Comparison of ENCODE assay signal across 8 mouse cellular contexts in the genomic region with DNA sequence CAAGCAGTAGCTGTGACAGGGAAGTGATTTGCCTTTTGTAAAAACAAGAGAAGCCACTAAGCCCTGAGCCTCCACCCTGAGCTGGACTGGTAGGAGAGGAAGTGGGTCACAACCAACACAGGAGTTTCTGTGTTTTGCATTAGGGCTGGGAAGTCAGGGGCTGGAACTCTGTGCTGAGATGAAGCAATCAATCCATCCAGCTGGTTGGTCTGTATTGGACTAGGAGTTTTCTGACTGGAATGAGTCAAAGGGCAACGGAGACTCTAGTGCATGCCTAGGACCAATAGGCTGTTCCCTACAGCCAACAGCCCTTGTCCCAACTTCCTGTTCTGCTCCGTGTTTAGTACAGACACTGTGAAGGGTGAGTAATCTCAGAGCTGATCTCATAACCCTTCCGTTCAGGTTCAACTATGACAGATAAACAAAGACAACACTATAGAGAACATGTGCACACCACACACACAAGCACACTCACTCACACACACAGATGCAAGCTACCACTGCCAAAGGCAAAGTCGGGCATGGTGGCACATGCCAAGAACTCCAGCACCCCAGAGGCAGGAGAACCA. TPM values are rescaled to one million over a fixed set of nuclear protein-coding genes. Genes with fewer than 3 reads are reported as not detected.
DNase-seq lines count a peak whose midpoint lies in the region; ATAC-seq and TF ChIP-seq lines count a peak whose summit lies in the region.

No protein-coding gene starts in this region.

- peak; percentile 58 for DNase-seq in thymus, adult 2 months
- DNase-seq in thymus, postnatal 10 days (ENCODE audit: low spot score in 2 of 2) = no peak
- no peak for DNase-seq in heart, embryonic 10.5 days (ENCODE audit: low spot score)
- no peak for DNase-seq in testis, postnatal 10 days (ENCODE audit: low spot score)
- no peak for DNase-seq in right cerebral cortex, postnatal 36 days (ENCODE audit: low spot score in 2 of 2)
- no peak for DNase-seq in embryo, embryonic 10.5 days (ENCODE audit: low spot score)

- H3K4me1 ChIP-seq in thymus, adult 2 months (replicated peaks; ENCODE audit: control insufficient read depth, insufficient read depth, low read length) = peaks cover 60% of the 10 kb centered on the region
- peaks cover 80% of the 10 kb centered on the region for H3K4me1 ChIP-seq in heart, embryonic 10.5 days
- peaks cover 78% of the 10 kb centered on the region for H3K4me1 ChIP-seq in liver, embryonic 16.5 days (ENCODE audit: control insufficient read depth, low read depth, low read length)
- H3K4me1 ChIP-seq in neural tube, embryonic 15.5 days = peaks cover 57% of the 10 kb centered on the region

- H3K27ac ChIP-seq in thymus, adult 2 months (ENCODE audit: control insufficient read depth, insufficient read depth, low read length) = peak overlapping the region; percentile 84
- H3K27ac ChIP-seq in heart, embryonic 10.5 days = peak overlapping the region; percentile 93; the same call in 1 of the 2 replicates
- H3K27ac ChIP-seq in liver, embryonic 16.5 days (ENCODE audit: low read length) = peak overlapping the region; percentile 78
- peak overlapping the region; percentile 96; the same call in 1 of the 2 replicates for H3K27ac ChIP-seq in neural tube, embryonic 15.5 days (replicated peaks)

- TF ChIP-seq POLR2A in thymus, adult 2 months (IDR thresholded peaks at IDR 0.05; ENCODE audit: control insufficient read depth, extremely low read depth, insufficient read depth, low read length, poor library complexity) = 0 out of 2 replicates have a peak, but pooled peaks have one; percentile 32

- H3K4me2 ChIP-seq in liver, embryonic 16.5 days (ENCODE audit: low read depth, low read length) = no peak overlapping the region
- no peak overlapping the region for H3K4me2 ChIP-seq in neural tube, embryonic 15.5 days

- no peaks in the 10 kb centered on the region for H3K9me3 ChIP-seq in heart, embryonic 10.5 days
- H3K9me3 ChIP-seq in liver, embryonic 16.5 days (replicated peaks; ENCODE audit: control insufficient read depth, low read length) = no peaks in the 10 kb centered on the region
- no peaks in the 10 kb centered on the region for H3K9me3 ChIP-seq in neural tube, embryonic 15.5 days (replicated peaks)

- H3K27me3 ChIP-seq in thymus, adult 2 months (ENCODE audit: control insufficient read depth, insufficient read depth, low read length) = no peaks in the 10 kb centered on the region
- no peaks in the 10 kb centered on the region for H3K27me3 ChIP-seq in heart, embryonic 10.5 days (ENCODE audit: insufficient read depth, poor library complexity, severe bottlenecking)
- H3K27me3 ChIP-seq in liver, embryonic 16.5 days (ENCODE audit: control insufficient read depth, insufficient read depth, low read depth, low read length) = peaks cover 54% of the 10 kb centered on the region
- H3K27me3 ChIP-seq in neural tube, embryonic 15.5 days (replicated peaks) = no peaks in the 10 kb centered on the region

- no peak for TF ChIP-seq CTCF in thymus, adult 2 months (IDR thresholded peaks at IDR 0.05; ENCODE audit: borderline replicate concordance, control insufficient read depth, extremely low read depth, insufficient read depth, low read length, poor library complexity)

- ATAC-seq in liver, embryonic 16.5 days (ENCODE audit: low read depth) = peak; percentile 49
- no peak for ATAC-seq in neural tube, embryonic 15.5 days (ENCODE audit: low FRiP score)

- WGBS in thymus, adult 2 months = 2% methylated on average over 4 of the region's 4 CpGs
- 59% methylated on average over 4 of the region's 4 CpGs for WGBS in heart, embryonic 10.5 days
- 16% methylated on average over 4 of the region's 4 CpGs for WGBS in liver, embryonic 16.5 days (ENCODE audit: insufficient replicate concordance)
- 62% methylated on average over 4 of the region's 4 CpGs for WGBS in neural tube, embryonic 15.5 days

- H3K36me3 ChIP-seq in thymus, adult 2 months (ENCODE audit: control insufficient read depth, insufficient read depth, low read length) = no peaks in the 10 kb centered on the region
- no peaks in the 10 kb centered on the region for H3K36me3 ChIP-seq in heart, embryonic 10.5 days
- no peaks in the 10 kb centered on the region for H3K36me3 ChIP-seq in liver, embryonic 16.5 days (ENCODE audit: control insufficient read depth, insufficient read depth)
- H3K36me3 ChIP-seq in neural tube, embryonic 15.5 days = no peaks in the 10 kb centered on the region

- no peak overlapping the region for H3K4me3 ChIP-seq in thymus, adult 2 months (ENCODE audit: control insufficient read depth, insufficient read depth, low read length)
- no peak overlapping the region for H3K4me3 ChIP-seq in heart, embryonic 10.5 days
- no peak overlapping the region for H3K4me3 ChIP-seq in liver, embryonic 16.5 days (ENCODE audit: low read depth, low read length)
- H3K4me3 ChIP-seq in neural tube, embryonic 15.5 days (replicated peaks) = no peak overlapping the region

- no peak overlapping the region for H3K9ac ChIP-seq in liver, embryonic 16.5 days (ENCODE audit: low read depth, low read length)
- H3K9ac ChIP-seq in neural tube, embryonic 15.5 days (replicated peaks) = no peak overlapping the region

RNA-seq across cellular contexts. Expression of gene Btg2, which starts 13.6 kb away (rescaled TPM):
- 432 and 481 TPM in 2 replicates for polyA plus RNA-seq in thymus, adult 2 months (2012; rRNA removed)
- 26.1 and 34.2 TPM in 2 replicates for polyA plus RNA-seq in heart, embryonic 10.5 days (2016; fragmentation: Nextera tagmentation; extraction: Ambion mirVana)
- polyA plus RNA-seq in liver, embryonic 16.5 days (2015; fragmentation: Nextera tagmentation; extraction: Ambion mirVana) = 107 and 109 TPM in 2 replicates
- polyA plus RNA-seq in neural tube, embryonic 15.5 days (2015; fragmentation: Nextera tagmentation; extraction: Ambion mirVana) = 20.6 and 29.3 TPM in 2 replicates

RNA-seq across cellular contexts. Expression of gene Fmod, which starts 28.3 kb away (rescaled TPM):
- 3.5 and 4.4 TPM in 2 replicates for polyA plus RNA-seq in thymus, adult 2 months (2012; rRNA removed)
- 9.5 and 11.2 TPM in 2 replicates for polyA plus RNA-seq in heart, embryonic 10.5 days (2016; fragmentation: Nextera tagmentation; extraction: Ambion mirVana)
- 2.2 and 3.3 TPM in 2 replicates for polyA plus RNA-seq in liver, embryonic 16.5 days (2015; fragmentation: Nextera tagmentation; extraction: Ambion mirVana)
- polyA plus RNA-seq in neural tube, embryonic 15.5 days (2015; fragmentation: Nextera tagmentation; extraction: Ambion mirVana) = 14.5 and 14.6 TPM in 2 replicates

RNA-seq across cellular contexts. Expression of gene Chit1, which starts 45.7 kb away (rescaled TPM):
- 0.54 and 0.78 TPM in 2 replicates for polyA plus RNA-seq in thymus, adult 2 months (2012; rRNA removed)
- 1.1 and 2.0 TPM in 2 replicates for polyA plus RNA-seq in heart, embryonic 10.5 days (2016; fragmentation: Nextera tagmentation; extraction: Ambion mirVana)
- polyA plus RNA-seq in liver, embryonic 16.5 days (2015; fragmentation: Nextera tagmentation; extraction: Ambion mirVana) = 0.19 and 0.20 TPM in 2 replicates
- 0.87 and 0.89 TPM in 2 replicates for polyA plus RNA-seq in neural tube, embryonic 15.5 days (2015; fragmentation: Nextera tagmentation; extraction: Ambion mirVana)
